Mouse (Mus musculus) ES-Bruce4 (cell line): ENCODE data around the gene Pou1f1. TPM values are rescaled to one million over a fixed set of nuclear protein-coding genes. Genes with fewer than 3 reads are reported as not detected.

Source experiments
- H3K27ac ChIP-seq: 2 replicates; pipeline ENCODE4 v1.5.1; 2012; ENCODE audit warnings: low read length, inconsistent platforms; ENCODE audit not compliant: insufficient read depth
- H3K27me3 ChIP-seq: 2 replicates; pipeline ENCODE4 v1.6.1; 2012; ENCODE audit warnings: mild to moderate bottlenecking, low read length, inconsistent platforms; ENCODE audit not compliant: control insufficient read depth, poor library complexity, insufficient read depth, severe bottlenecking
- H3K36me3 ChIP-seq: 2 replicates; pipeline ENCODE4 v1.6.1; 2012; ENCODE audit warnings: inconsistent platforms, mild to moderate bottlenecking, low read length, moderate library complexity; ENCODE audit not compliant: control insufficient read depth, poor library complexity, insufficient read depth, severe bottlenecking
- H3K4me1 ChIP-seq: one replicate; pipeline ENCODE4 v1.8.1; 2011; ENCODE audit warnings: low read length; ENCODE audit not compliant: control insufficient read depth, insufficient read depth
- H3K4me3 ChIP-seq: 2 replicates; pipeline ENCODE4 v1.5.1; 2011; ENCODE audit warnings: low read depth, mild to moderate bottlenecking, low read length
- H3K9ac ChIP-seq: 2 replicates; pipeline ENCODE4 v1.6.1; 2012; ENCODE audit warnings: low read depth, mild to moderate bottlenecking, inconsistent platforms; ENCODE audit not compliant: poor library complexity, severe bottlenecking
- H3K9me3 ChIP-seq: replicated peaks from 2 replicates; pipeline ENCODE4 v1.6.1; 2012; ENCODE audit warnings: mild to moderate bottlenecking, low read length, inconsistent platforms; ENCODE audit not compliant: control insufficient read depth, poor library complexity, insufficient read depth, severe bottlenecking
- CTCF ChIP-seq: IDR thresholded peaks from one replicate; pipeline ENCODE4 v1.8.1; 2011; ENCODE audit warnings: low read depth, low read length
- EP300 ChIP-seq: IDR thresholded peaks from 2 replicates; pipeline ENCODE4 v1.6.1; 2011; ENCODE audit warnings: low read depth, low read length; ENCODE audit not compliant: insufficient read depth
- POLR2A ChIP-seq: IDR thresholded peaks from one replicate; pipeline ENCODE4 v1.8.1; 2011; ENCODE audit warnings: low read length; ENCODE audit not compliant: insufficient read depth
- polyA plus RNA-seq: library from polyadenylated mRNA; stranded (reverse); fragments of >200 nt; gene quantifications from 2 replicates; pipeline ENCODE4 v1.2.4, GENCODE M21; 2011; ENCODE audit warnings: low read depth; ENCODE audit not compliant: missing spikeins, insufficient read depth, insufficient read length

Gene Pou1f1
- polyA plus RNA-seq, 1 experiment = not detected

DNA sequence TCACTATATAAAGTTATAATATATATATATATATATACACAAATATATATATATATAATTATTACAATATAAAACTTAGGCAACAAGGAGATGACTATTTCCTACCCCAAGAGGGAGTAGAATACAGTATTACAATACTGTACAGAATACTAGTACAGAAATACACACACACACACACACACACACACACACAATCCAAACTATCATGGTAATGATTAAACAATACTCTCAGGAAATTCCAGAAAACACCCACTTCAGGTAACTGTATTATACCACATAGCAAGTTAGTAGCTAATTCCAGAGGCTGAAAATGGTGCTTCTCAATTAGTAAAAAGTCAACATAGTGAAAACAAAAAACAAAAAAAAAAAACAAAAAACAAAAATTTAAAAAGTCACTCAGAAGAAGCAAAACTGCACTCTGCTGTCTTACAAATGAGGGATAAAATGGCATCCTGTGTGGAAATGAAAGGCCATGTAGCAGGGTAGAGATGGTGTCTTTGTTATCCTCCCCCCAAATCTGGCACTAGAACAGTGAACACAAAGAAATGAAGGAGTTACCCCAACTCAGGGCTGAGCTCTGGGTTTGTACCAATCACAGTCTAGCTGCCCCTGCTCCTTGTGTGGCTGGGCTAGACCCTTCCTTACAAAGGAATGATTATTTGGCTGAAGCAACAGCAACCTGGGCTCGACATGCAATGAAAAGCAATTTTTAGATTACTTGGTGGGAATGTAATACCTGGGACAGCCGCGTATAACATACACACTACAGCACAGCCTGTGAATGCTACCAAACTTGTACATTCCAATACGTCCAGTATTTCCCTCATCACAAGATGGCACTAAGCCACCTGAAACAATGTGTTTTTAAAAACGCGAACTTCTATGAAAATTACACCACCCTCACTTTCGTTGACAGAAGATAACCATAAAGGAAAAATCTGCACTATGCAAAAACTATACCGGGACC, 41.0 kb downstream of the Pou1f1 start:
- Histone ChIP-seq H3K27ac (no peak overlapping the region), H3K4me1 (no peaks in the 10 kb centered on the region), H3K4me3 (peak overlapping the region; percentile 89), H3K9ac (peak overlapping the region; percentile 87), H3K9me3 (no peaks in the 10 kb centered on the region), H3K27me3 (no peaks in the 10 kb centered on the region; the same call in 1 of the 2 replicates), H3K36me3 (no peaks in the 10 kb centered on the region)
- TF ChIP-seq POLR2A = no peak
- no peak for TF ChIP-seq CTCF
- no peak for TF ChIP-seq EP300

DNA sequence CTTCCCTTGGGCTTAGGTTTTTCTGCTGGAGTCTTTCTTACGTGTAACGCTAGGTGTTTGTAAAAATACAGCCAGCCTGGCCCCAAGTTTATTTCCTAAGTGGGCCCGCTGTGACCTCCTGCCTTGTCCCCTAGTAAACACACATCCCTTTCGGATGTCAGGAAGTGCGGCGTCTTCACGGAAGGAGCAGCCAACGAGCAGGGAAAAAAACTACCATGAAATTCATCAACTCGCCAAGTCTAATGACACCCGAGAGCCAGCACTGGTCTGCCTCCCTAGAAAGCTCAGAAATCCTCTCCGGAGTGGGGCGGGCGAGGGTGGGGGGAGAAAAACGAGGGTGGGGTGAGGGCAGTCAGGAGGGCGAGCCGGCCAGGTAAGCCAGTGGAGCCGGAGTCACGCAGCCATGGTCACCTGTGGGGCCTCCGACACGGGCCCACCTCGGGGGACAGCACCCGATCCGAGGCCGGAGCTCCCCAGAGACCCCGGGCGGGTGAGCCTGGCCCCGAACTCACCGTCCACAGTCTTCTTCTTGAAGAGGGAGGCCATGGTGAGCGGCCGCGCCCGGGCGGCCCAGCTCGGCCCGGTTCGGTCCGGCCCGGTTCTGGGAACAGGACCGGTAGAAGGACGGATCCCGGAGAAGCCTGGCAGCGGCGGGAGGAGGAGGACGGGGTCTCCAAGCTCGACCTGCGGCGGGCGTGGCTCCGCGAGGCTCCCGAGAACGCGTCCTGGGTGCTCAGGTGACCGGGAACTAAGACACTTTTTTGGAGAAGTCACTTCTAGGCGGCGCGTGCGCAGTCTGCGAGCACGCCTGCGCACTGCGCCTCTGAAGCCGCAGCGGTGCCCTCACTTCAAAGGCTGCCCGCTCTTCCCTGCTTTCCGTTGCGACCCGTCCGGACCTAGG, 41.9 kb downstream of the Pou1f1 start, which contains the start of gene Chmp2b:
Chmp2b (minus strand) TSS at position 764 of the 901 bp plus-strand sequence.
- H3K9ac ChIP-seq = peak within 1 kb of the TSS; percentile 87
- H3K36me3 ChIP-seq = no peaks in the 10 kb centered on the region
- H3K4me3 ChIP-seq = peak within 1 kb of the TSS; percentile 89
- TF ChIP-seq EP300 (no peak), POLR2A (no peak), CTCF (no peak)
- no peak within 1 kb of the TSS for H3K27ac ChIP-seq
- H3K4me1 ChIP-seq = no peaks in the 10 kb centered on the region
- H3K9me3 ChIP-seq = no peaks in the 10 kb centered on the region
- H3K27me3 ChIP-seq = no peaks in the 10 kb centered on the region; the same call in 1 of the 2 replicates

DNA sequence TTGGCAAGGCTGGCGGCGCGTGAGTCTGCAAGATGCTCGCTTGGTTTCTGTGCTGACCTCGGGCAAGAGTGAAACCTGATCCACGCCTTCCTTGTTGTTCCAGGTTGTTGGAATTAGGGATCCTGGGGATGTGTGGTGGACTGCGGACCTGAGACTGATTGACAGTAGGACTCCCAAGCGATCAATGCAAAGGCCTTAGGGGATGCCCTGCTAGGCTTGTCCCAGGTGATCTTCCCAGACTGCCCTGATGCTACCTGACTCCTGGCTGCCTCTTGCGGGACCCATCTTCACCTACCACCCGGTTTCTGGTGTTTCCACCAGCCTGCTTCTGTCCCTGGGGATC, 42.5 kb downstream of the Pou1f1 start:
- Histone ChIP-seq H3K36me3 (no peaks in the 10 kb centered on the region), H3K27me3 (no peaks in the 10 kb centered on the region; the same call in 1 of the 2 replicates), H3K27ac (no peak overlapping the region), H3K9ac (peak overlapping the region; percentile 87), H3K4me1 (no peaks in the 10 kb centered on the region), H3K4me3 (peak overlapping the region; percentile 89), H3K9me3 (no peaks in the 10 kb centered on the region)
- no peak for TF ChIP-seq EP300
- TF ChIP-seq CTCF = no peak
- TF ChIP-seq POLR2A = no peak

DNA sequence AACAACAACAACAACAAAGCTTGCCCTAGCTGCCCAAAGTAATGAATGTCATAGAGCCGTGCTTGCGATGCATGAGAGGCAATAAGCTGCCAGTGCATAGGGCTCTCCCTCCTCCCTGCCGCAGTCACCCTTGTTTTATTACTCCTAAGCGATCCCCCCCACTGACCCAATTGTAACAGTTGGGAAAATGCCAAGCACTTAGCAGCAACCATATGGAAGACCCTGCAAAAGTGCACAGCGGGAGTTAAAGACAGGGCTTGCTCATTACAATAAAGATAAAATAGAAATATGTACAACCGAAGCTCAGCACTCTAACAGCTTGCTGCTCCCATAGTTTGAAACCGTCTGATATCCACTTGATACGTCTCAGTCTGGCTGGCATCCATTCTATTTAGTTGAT, 44.0 kb downstream of the Pou1f1 start:
- H3K4me3 ChIP-seq = no peak overlapping the region
- no peaks in the 10 kb centered on the region; the same call in 1 of the 2 replicates for H3K27me3 ChIP-seq
- no peak overlapping the region for H3K27ac ChIP-seq
- TF ChIP-seq CTCF = no peak
- H3K9me3 ChIP-seq = no peaks in the 10 kb centered on the region
- no peaks in the 10 kb centered on the region for H3K4me1 ChIP-seq
- H3K36me3 ChIP-seq = no peaks in the 10 kb centered on the region
- no peak overlapping the region for H3K9ac ChIP-seq

DNA sequence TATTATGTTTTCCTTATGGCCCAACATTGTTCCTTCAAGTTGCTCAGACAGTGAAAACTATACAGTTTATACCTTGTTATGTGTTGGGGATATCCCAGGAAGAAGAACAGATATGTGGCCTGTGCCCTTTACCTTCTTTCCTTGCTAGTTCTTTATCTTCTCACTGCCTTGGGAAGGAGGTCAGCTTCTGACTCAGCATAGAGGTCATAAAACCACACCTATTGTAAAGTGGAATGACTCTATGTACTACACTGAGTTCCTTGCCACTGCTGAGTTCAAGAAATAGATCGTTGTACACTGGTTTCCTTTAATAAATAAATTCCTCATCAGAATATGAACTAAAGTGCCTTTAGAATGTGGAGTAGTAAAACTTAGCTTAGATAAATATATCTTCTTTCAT, 44.6 kb downstream of the Pou1f1 start:
- H3K27ac ChIP-seq = no peak overlapping the region
- no peaks in the 10 kb centered on the region; the same call in 1 of the 2 replicates for H3K27me3 ChIP-seq
- H3K36me3 ChIP-seq = no peaks in the 10 kb centered on the region
- no peaks in the 10 kb centered on the region for H3K4me1 ChIP-seq
- no peak overlapping the region for H3K4me3 ChIP-seq
- H3K9ac ChIP-seq = no peak overlapping the region
- TF ChIP-seq CTCF (no peak), EP300 (no peak), POLR2A (no peak)
- no peaks in the 10 kb centered on the region for H3K9me3 ChIP-seq
